Mouse (Mus musculus) WW6 (cell line): ENCODE results near the gene Mrpl36.

ENCODE experiments used
- DNase-seq: peaks from one replicate; pipeline ENCODE4 v3.0.0-alpha.2; 2013; ENCODE audit warnings: low read depth, low spot score

Gene Mrpl36

DNA sequence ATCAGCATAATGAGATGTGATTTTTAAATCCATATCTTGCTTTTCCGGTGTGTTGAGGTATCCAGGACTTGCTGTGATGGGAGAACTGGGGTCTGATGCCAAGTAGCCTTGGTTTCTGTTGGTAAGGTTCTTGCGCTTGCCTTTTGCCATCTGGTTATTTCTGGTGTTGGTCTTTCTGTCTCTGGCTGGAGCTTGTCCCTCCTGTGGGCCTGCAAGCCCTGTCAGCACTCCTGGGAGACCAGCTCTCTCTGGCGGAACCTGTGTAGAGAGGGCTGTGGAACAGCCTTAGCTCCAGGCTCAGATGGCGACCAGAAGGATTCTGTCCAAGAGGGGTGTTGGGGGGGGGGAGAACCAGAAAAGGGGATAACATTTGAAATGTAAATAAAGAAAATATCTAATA is 18.4 kb downstream of the Mrpl36 start:
- DNase-seq = no peak

DNA sequence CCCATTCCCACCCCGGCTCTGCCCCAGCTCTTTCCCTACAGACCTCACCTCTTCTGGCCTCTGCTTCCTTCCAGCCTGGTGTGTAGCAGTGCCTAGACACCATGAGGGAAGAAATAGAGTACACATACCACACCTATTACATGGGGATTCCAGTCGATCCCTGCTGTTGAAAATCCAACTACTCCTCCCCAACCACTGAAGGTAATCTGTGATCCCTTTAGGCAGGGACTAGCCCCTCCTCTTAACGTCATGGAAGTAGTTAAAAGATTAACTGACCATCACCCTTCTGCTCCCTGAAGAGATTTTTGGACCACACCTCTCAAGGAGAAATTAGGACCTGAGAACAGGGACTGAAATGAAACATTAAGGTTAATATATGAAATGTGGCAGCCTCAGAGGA is 18.9 kb downstream of the Mrpl36 start:
- no peak for DNase-seq

DNA sequence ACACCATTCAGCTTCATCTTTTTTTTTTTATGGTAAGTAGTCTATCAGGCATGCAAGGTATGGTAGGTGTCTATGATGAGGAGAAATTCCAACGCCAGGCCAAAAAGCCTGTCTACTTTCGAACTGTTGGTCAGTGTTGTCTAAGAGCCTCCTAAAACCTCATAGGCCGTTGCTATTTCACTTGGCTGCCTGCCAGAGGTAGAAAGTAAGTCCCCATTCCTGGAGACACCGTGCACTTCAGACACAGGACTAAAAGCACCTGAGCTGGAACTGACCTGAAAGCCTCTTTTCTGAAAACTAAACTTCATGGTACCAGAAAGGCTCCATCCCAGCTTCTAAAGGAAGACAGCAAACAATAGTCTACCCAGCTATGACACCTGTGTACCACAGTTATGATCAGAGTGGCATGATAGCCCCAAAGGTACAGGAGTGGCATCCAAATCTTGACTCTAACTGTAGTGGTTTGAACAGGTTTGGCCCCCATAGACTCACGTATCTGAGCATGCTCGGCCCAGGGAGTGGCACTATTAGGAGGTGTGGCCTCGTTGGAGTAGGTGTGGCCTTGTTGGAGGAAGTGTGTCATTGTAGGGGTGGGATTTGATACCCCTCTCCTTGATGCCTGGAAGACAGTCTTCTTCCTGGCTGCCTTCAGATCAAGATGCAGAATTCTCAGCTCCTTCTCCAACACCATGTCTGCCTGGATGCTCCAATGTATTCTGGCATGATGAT is 19.8 kb downstream of the Mrpl36 start:
- DNase-seq = no peak

DNA sequence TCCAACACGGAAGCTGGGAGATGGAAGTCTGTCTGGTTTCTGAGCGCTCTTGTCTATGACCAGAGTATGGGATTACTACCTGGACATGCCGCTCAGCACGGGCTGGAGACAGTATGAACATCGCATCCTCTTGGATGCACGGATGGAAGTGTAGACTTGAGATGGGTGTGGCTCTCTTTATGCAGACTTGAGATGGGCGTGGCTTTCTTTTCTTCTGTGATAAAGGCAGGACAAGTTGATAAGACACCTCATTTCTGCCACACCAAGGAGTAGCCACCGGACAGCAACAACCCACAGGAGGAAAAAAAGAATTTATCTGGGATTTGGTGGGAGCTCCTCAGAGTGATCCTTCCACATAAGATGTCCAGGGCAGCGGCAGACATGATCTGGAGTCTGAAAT is 22.4 kb downstream of the Mrpl36 start:
- no peak for DNase-seq

DNA sequence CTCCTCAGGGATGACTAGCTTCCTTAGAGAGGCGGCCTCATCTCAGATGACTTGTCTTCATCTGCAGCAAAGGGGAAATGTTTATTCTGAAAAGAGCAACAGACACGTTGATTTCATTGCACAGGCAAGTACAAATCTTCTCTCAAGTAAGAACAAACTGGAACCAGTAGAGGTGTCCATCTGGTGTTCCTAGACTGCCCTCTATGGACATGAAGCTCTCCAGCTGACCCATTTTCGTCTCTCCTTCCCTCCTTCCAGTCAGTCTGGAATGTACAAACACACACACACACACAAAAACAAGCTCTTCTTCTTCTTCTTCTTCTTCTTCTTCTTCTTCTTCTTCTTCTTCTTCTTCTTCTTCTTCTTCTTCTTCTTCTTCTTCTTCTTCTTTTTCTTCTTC is 23.6 kb downstream of the Mrpl36 start:
- DNase-seq = no peak

DNA sequence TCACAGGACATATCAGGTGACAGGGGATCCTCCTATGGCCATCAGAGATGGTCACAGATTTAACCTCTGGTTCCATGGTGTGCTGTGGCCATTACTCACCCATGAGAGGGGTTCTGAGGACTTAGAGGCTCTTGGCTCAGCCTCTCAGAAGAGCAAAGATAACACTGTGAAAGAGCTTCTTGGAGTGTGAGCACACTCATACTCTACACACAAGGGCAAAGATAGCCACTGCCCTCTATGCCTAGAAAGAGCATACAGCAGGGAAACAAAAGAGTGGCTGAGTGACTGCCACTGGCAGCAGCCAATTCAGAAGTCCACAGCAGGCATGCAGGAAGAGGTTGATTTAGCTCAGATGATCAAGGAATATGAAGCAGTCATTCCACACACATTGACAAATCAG is 24.2 kb downstream of the Mrpl36 start:
- DNase-seq = no peak

DNA sequence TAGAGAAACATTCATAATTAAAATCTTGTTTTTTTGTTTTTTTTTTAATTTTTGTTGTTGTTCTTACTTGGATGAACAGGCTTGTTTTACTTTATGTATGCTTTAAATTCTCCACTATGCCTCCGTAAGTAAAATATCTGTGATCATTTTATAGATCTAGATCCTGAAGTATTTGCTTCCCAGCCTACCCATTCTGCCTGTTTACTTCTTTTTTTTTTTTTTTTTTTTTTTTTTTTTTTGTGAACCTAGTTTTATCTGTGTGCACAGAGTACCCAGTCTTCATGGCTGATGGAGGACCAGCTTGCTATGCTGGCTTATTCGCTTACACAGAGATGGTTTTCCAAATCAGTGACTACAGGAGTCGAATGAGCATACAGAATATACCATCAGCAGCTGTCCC is 28.8 kb downstream of the Mrpl36 start:
- DNase-seq = no peak

DNA sequence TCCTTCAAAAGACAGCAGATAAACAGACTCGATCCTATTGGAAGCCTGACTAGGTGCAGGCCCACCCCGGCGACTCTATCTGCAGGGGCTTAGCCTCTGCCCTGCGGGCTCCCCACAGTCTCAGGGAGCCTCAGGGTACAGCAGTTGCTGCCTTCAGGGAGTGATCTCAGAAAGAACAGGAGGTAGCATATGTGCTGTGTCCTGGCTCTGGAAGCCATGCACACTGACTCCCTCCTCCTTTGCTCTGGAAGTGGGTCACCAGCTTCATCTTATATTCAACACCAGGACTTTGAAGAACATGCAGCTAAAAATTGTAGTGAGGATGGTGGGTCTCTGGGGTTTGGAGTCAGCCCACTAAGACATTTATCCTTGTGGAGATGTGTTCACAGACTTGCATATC is 45.1 kb downstream of the Mrpl36 start:
- no peak for DNase-seq

DNA sequence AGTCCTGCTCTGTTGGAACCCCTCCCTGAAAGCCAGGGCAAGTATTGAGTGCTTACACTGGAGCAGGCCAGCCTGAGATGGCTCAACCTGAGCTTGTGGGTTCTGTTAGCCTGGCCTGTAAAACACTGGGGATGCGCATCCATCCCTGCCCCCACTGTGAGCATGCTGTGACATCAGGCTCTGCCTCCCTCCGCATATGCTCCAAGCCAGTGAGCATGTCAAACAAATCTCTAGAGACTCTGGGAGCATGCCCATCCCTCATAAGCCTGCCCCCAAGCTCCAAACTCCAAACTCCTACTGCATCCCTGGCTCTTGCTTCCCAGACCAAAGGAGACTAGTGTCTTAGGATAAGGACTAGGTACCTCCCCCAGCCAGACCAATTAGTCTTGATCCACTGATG is 46.3 kb downstream of the Mrpl36 start:
- DNase-seq = no peak

DNA sequence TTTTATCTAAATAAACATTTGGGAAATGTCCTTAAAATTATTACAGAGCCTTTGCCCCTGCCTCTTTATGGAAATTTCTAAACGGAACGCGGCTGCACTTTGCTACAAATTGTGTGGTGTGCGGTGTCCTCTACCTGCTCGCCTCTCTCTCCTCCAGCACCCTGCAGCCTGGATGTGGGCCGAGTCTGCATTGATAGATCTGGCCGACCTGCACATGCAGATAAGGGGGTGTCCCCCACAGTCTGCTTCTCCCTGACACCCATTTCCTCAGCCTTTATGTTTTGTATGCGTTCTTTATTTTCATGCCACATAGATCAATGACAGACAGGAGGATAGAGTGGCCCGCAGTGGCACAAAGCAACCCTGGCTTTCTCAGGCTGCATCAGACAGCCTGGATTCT is 49.3 kb downstream of the Mrpl36 start:
- DNase-seq = no peak
